Mouse (Mus musculus): Measurements from ENCODE around the gene OR5BS1P.

DNA sequence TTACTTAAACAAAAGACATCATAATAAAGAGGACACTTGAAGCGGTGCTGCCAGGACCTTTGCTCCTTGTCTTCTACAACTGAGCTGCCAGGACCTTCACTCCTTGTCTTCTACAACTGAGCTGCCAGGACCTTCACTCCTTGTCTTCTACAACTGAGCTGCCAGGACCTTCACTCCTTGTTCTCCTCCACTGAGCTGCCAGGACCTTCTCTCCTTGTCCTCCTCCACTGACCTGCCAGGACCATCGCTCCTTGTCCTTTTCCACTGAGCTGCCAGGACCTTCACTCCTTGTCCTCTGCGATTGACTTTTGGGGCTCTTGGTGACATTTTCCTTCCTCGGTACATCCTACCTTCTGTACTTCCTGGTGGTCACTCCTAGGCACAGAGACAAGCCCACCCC is 21.2 kb upstream of the OR5BS1P start:
- TF ChIP-seq CTCF (IDR thresholded peaks at IDR 0.05; ENCODE audit: control insufficient read depth, insufficient read depth, low read length) = no peak
- no peak for TF ChIP-seq POLR2A (IDR thresholded peaks at IDR 0.05; ENCODE audit: borderline replicate concordance, control insufficient read depth, low read depth, low read length)

Data from bone marrow, adult 2 months (tissue).